Mouse (Mus musculus): ENCODE results near the gene Ceacam2.
"Not testable (repeated sequence)": the region's sequence is repeated elsewhere in the genome, so short reads cannot be mapped to it uniquely, and the experiment has no call there.

GRCm38 (mm10) chr7:25576308-25576707 is 36.7 kb upstream of the Ceacam2 start:
- TF ChIP-seq CTCF (conservative IDR thresholded peaks at IDR 0.05; ENCODE audit: low read length); POU5F1 (IDR thresholded peaks at IDR 0.05; ENCODE audit: borderline replicate concordance, low read length); NANOG (IDR thresholded peaks at IDR 0.05; ENCODE audit: borderline replicate concordance, low read length): not testable (repeated sequence)
